Mouse (Mus musculus) hindbrain, embryonic 16.5 days (tissue): ENCODE results near the gene Gtf2h4. TPM values are rescaled to one million over a fixed set of nuclear protein-coding genes. Genes with fewer than 3 reads are reported as not detected.

ENCODE experiments used
- ATAC-seq: fragments of 200-750 bp; cut with Nextera tagmentation; 2 replicates; pipeline ENCODE4 v1.8.0; 2017; ENCODE audit warnings: moderate TSS enrichment, moderate library complexity
- H3K27ac ChIP-seq: fragments of 300-500 bp; sonication (generic); 2 replicates; pipeline ENCODE4 v1.5.1; 2014; ENCODE audit warnings: low read depth, mild to moderate bottlenecking, control low read depth, low read length, moderate library complexity
- H3K27me3 ChIP-seq: fragments of 300-500 bp; sonication (generic); replicated peaks from 2 replicates; pipeline ENCODE4 v1.6.1; 2014; ENCODE audit warnings: low read length; ENCODE audit not compliant: control insufficient read depth, insufficient read depth
- H3K36me3 ChIP-seq: fragments of 300-500 bp; sonication (generic); 2 replicates; pipeline ENCODE4 v1.6.1; 2014; ENCODE audit warnings: mild to moderate bottlenecking, low read length, moderate library complexity, mixed read lengths; ENCODE audit not compliant: control insufficient read depth, insufficient read depth
- H3K4me1 ChIP-seq: fragments of 300-500 bp; sonication (generic); 2 replicates; pipeline ENCODE4 v1.6.1; 2014; ENCODE audit warnings: low read depth, low read length; ENCODE audit not compliant: control insufficient read depth, insufficient read depth
- H3K4me2 ChIP-seq: fragments of 300-500 bp; sonication (generic); 2 replicates; pipeline ENCODE4 v1.6.1; 2014; ENCODE audit warnings: mild to moderate bottlenecking, low read length, control low read depth, moderate library complexity
- H3K4me3 ChIP-seq: fragments of 300-500 bp; sonication (generic); 2 replicates; pipeline ENCODE4 v1.5.1; 2014; ENCODE audit warnings: mild to moderate bottlenecking, low read length, control low read depth, moderate library complexity
- H3K9ac ChIP-seq: fragments of 300-500 bp; sonication (generic); 2 replicates; pipeline ENCODE4 v1.6.1; 2014; ENCODE audit warnings: low read depth, mild to moderate bottlenecking, control low read depth, low read length, moderate library complexity
- H3K9me3 ChIP-seq: fragments of 300-500 bp; sonication (generic); 2 replicates; pipeline ENCODE4 v1.6.1; 2014; ENCODE audit warnings: mild to moderate bottlenecking, low read length, moderate library complexity; ENCODE audit not compliant: control insufficient read depth
- WGBS: fragments of 180-500 bp; shearing (Covaris S2); extraction: QIAGEN DNeasy Blood & Tissue Kit; methylation state at CpG from one replicate; pipeline ENCODE4 v1.1.7; 2014; 5-methylcytosine and 5-hydroxymethylcytosine counted together
- polyA plus RNA-seq: library from polyadenylated mRNA; unstranded; fragments of >200 nt; fragmentation: Nextera tagmentation; extraction: Ambion mirVana; gene quantifications from 2 replicates; pipeline ENCODE4 v1.2.1, GENCODE M21; 2015

The Gtf2h4 gene
- polyA plus RNA-seq, 1 experiment from 2014 or later = 27.8 TPM

DNA sequence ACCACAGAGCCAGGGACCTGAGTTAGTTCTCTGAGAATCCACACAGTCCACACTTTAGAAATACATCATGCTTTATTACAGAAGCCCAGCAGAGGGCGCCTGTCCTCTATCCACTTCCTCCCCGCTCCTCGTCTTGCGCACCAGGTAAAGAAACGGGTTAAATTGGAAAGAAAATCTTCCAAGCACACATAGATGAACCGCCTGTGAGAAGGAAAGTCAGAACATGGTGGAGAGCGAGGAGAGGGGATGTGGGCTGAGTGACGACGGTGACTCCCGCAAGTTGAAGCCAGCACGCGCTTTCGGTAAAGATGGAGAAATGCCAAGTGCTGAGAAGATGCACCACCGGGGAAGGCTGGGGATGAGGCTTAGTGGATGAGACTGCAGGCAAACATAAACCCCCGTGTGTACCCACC, 37.8 kb downstream of the Gtf2h4 start:
- H3K4me1 ChIP-seq = no peaks in the 10 kb centered on the region
- no peaks in the 10 kb centered on the region for H3K27me3 ChIP-seq
- no peaks in the 10 kb centered on the region for H3K9me3 ChIP-seq
- 2% methylated on average over 15 of the region's 15 CpGs for WGBS
- H3K4me3 ChIP-seq = peak overlapping the region; percentile 44
- peak; percentile 82 for ATAC-seq
- no peaks in the 10 kb centered on the region for H3K36me3 ChIP-seq
- H3K4me2 ChIP-seq = peak overlapping the region; percentile 72
- no peak overlapping the region for H3K27ac ChIP-seq
- peak overlapping the region; percentile 55 for H3K9ac ChIP-seq

DNA sequence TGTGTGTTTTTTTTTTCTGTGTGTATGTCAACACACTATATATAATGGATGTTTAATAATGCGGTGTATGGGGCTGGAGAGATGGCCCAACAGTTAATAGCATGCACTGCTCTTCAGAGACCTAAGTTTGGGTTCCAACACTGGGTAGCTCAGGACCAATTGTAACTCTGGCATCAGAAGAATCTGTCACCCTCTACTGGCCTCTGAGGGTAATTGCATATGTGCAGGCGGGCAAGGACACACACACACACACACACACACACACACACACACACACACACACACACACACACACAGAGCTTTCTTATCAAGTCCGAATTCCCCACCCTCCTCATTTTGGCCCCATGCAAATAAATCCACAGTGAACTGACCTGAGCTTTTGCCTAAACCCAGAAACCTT, 38.3 kb downstream of the Gtf2h4 start:
- Histone ChIP-seq H3K9ac (no peak overlapping the region), H3K27me3 (no peaks in the 10 kb centered on the region), H3K4me2 (no peak overlapping the region), H3K9me3 (no peaks in the 10 kb centered on the region), H3K36me3 (no peaks in the 10 kb centered on the region), H3K4me1 (no peaks in the 10 kb centered on the region), H3K4me3 (no peak overlapping the region), H3K27ac (no peak overlapping the region)
- no peak for ATAC-seq
- WGBS = 86% methylated on average over 3 of the region's 3 CpGs

DNA sequence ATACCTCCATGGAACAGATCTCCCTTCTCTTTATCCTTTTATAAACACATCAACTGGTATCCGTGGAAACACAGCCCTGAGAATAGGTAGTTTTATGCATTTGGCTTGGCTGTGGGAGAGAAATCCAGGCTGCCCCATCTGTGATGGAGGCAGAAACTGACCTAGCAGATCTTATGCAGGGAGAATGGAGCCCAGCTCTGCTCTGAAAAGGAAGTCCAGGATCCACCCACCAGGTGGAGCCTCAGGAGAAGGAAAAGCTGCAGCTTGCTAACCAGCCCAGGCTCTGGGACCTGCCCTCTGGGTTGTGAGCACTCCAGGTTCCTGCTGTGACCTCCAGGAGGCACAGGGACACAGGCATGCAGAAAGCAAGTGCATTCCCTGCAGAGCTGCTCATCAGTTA, 39.5 kb downstream of the Gtf2h4 start:
- Histone ChIP-seq H3K27me3 (no peaks in the 10 kb centered on the region), H3K9me3 (no peaks in the 10 kb centered on the region), H3K4me1 (no peaks in the 10 kb centered on the region), H3K4me2 (no peak overlapping the region), H3K9ac (no peak overlapping the region), H3K36me3 (no peaks in the 10 kb centered on the region), H3K4me3 (no peak overlapping the region), H3K27ac (no peak overlapping the region)
- ATAC-seq = peak; percentile 65; the same call in 1 of the 2 replicates
- 6% methylated on average over 1 of the region's 1 CpGs for WGBS

DNA sequence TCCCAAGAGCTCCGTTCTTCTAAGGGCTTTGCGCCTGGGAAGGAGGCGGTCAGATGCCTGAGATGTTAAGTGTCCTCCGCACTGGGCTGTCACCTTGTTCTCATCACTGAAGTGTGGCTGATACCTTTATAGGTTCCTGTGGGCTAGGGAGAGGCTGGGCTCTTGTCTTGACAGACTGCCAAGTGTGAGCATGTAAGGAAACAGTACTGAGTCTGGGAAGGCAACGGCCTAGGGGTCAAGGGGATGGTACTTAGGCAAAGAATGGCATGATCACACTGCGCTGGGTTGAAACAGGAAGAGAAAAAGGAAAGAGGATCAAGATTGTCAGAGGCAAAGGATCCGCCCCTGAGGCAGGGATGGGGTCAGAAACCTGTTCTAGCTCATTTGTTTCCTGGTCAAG, 47.0 kb downstream of the Gtf2h4 start, which contains the start of gene Gm9573:
Gm9573 (minus strand) TSS at position 101 of the 400 bp plus-strand sequence.
- Histone ChIP-seq H3K9me3 (no peaks in the 10 kb centered on the region), H3K9ac (no peak within 1 kb of the TSS), H3K4me3 (no peak within 1 kb of the TSS), H3K4me2 (no peak within 1 kb of the TSS), H3K27ac (no peak within 1 kb of the TSS), H3K4me1 (no peaks in the 10 kb centered on the region), H3K27me3 (no peaks in the 10 kb centered on the region), H3K36me3 (no peaks in the 10 kb centered on the region)
- ATAC-seq = no peak
- WGBS = 90% methylated on average over 7 of the region's 7 CpGs

Other genes with a start within 250 kb of the Gtf2h4 start
- 1.1 and 1.2 TPM in 2 replicates for gene H2-Q6, start 248.9 kb downstream of the Gtf2h4 start, polyA plus RNA-seq
- gene H2-Q7, start 234.6 kb downstream of the Gtf2h4 start, polyA plus RNA-seq = 4.3 and 4.8 TPM in 2 replicates
- 0.11 and 0.21 TPM in 2 replicates for gene H2-Q10, start 203.7 kb downstream of the Gtf2h4 start, polyA plus RNA-seq
- not detected in 2 replicates for gene Pou5f1, start 167.7 kb downstream of the Gtf2h4 start, polyA plus RNA-seq
- gene Tcf19, start 156.9 kb downstream of the Gtf2h4 start, polyA plus RNA-seq = 16.4 and 21.2 TPM in 2 replicates
- 5.8 and 6.3 TPM in 2 replicates for gene Cchcr1, start 156.6 kb downstream of the Gtf2h4 start, polyA plus RNA-seq
- 0.94 and 1.1 TPM in 2 replicates for gene Psors1c2, start 140.5 kb downstream of the Gtf2h4 start, polyA plus RNA-seq
- 0.19 and 0.28 TPM in 2 replicates for gene Cdsn, start 121.6 kb downstream of the Gtf2h4 start, polyA plus RNA-seq
- 0.11 and 0.12 TPM in 2 replicates for gene 2300002M23Rik, start 106.3 kb downstream of the Gtf2h4 start, polyA plus RNA-seq
- not detected in 2 replicates for gene Sfta2, start 72.2 kb downstream of the Gtf2h4 start, polyA plus RNA-seq
- not detected in 2 replicates for gene Gm9573, start 47.1 kb downstream of the Gtf2h4 start, polyA plus RNA-seq
- not detected in 2 replicates for gene Mucl3, start 30.0 kb downstream of the Gtf2h4 start, polyA plus RNA-seq
- 16.7 and 17.9 TPM in 2 replicates for gene Vars2, start 6.1 kb downstream of the Gtf2h4 start, polyA plus RNA-seq
- gene Ddr1, start 30.9 kb upstream of the Gtf2h4 start, polyA plus RNA-seq = 87.1 and 106 TPM in 2 replicates
- 14.5 and 17.2 TPM in 2 replicates for gene Ier3, start 147.9 kb upstream of the Gtf2h4 start, polyA plus RNA-seq
- 131 and 150 TPM in 2 replicates for gene Flot1, start 149.5 kb upstream of the Gtf2h4 start, polyA plus RNA-seq
- 1,705 and 1,762 TPM in 2 replicates for gene Tubb5, start 164.6 kb upstream of the Gtf2h4 start, polyA plus RNA-seq
- 9.3 and 11.2 TPM in 2 replicates for gene Mdc1, start 167.8 kb upstream of the Gtf2h4 start, polyA plus RNA-seq
- gene Nrm, start 187.6 kb upstream of the Gtf2h4 start, polyA plus RNA-seq = 20.8 and 22.3 TPM in 2 replicates
- 18.9 and 24.4 TPM in 2 replicates for gene Ppp1r18, start 191.9 kb upstream of the Gtf2h4 start, polyA plus RNA-seq
- gene Dhx16, start 206.1 kb upstream of the Gtf2h4 start, polyA plus RNA-seq = 25.0 and 33.3 TPM in 2 replicates
- 67.4 and 77.4 TPM in 2 replicates for gene 2310061I04Rik, start 223.7 kb upstream of the Gtf2h4 start, polyA plus RNA-seq
- 287 and 393 TPM in 2 replicates for gene Atat1, start 236.3 kb upstream of the Gtf2h4 start, polyA plus RNA-seq
- gene Mrps18b, start 242.7 kb upstream of the Gtf2h4 start, polyA plus RNA-seq = 59.6 and 67.4 TPM in 2 replicates
- gene Ppp1r10, start 242.7 kb upstream of the Gtf2h4 start, polyA plus RNA-seq = 32.7 and 40.2 TPM in 2 replicates